9 mouse cellular contexts compared by ENCODE assay signal in genomic region chr5:115358872-115359271, GRCm38 (mm10). TPM values are rescaled to one million over a fixed set of nuclear protein-coding genes. Genes with fewer than 3 reads are reported as not detected.
DNase-seq lines count a peak whose midpoint lies in the region; ATAC-seq and TF ChIP-seq lines count a peak whose summit lies in the region.
"Had no signal": no experiment of that assay in that cellular context is flagged by ENCODE, and none has a peak within 500 bp of the region (broad histone marks: within the 10 kb centered on the region; RNA-seq: fewer than 3 reads in every experiment).

No protein-coding gene starts in this region.

- no peaks in the 10 kb centered on the region for H3K36me3 ChIP-seq in heart, embryonic 10.5 days
- no peaks in the 10 kb centered on the region for H3K36me3 ChIP-seq in kidney, embryonic 16.5 days (ENCODE audit: insufficient read depth, low read length)
- no peaks in the 10 kb centered on the region for H3K36me3 ChIP-seq in liver, embryonic 11.5 days (ENCODE audit: control insufficient read depth, insufficient read depth, low read length)
- H3K36me3 ChIP-seq in neural tube, embryonic 13.5 days = no peaks in the 10 kb centered on the region
- H3K36me3 ChIP-seq in testis, adult 2 months (ENCODE audit: control insufficient read depth, insufficient read depth, low read length) = no peaks in the 10 kb centered on the region

- no peak overlapping the region for H3K4me2 ChIP-seq in kidney, embryonic 16.5 days (replicated peaks; ENCODE audit: low read depth, low read length)
- H3K4me2 ChIP-seq in liver, embryonic 11.5 days = no peak overlapping the region
- no peak overlapping the region for H3K4me2 ChIP-seq in neural tube, embryonic 13.5 days

- H3K9me3 ChIP-seq in heart, embryonic 10.5 days = no peaks in the 10 kb centered on the region
- H3K9me3 ChIP-seq in kidney, embryonic 16.5 days (ENCODE audit: low read length) = no peaks in the 10 kb centered on the region
- H3K9me3 ChIP-seq in liver, embryonic 11.5 days (ENCODE audit: control insufficient read depth, low read length) = no peaks in the 10 kb centered on the region
- no peaks in the 10 kb centered on the region for H3K9me3 ChIP-seq in neural tube, embryonic 13.5 days

- TF ChIP-seq POLR2A in embryonic fibroblast, embryonic 13.5 days (IDR thresholded peaks at IDR 0.05; ENCODE audit: low read depth, low read length) = no peak; the same call in 1 of the 2 replicates
- TF ChIP-seq POLR2A in testis, adult 2 months (IDR thresholded peaks at IDR 0.05; ENCODE audit: control insufficient read depth, low read depth, low read length) = no peak

- 2% methylated on average over 12 of the region's 12 CpGs for WGBS in heart, embryonic 10.5 days
- 3% methylated on average over 12 of the region's 12 CpGs for WGBS in kidney, embryonic 16.5 days
- WGBS in liver, embryonic 11.5 days = 4% methylated on average over 12 of the region's 12 CpGs
- WGBS in neural tube, embryonic 13.5 days = 5% methylated on average over 12 of the region's 12 CpGs

- peak; percentile 88 for ATAC-seq in kidney, embryonic 16.5 days (ENCODE audit: low FRiP score, low TSS enrichment)
- ATAC-seq in liver, embryonic 11.5 days (replicated peaks; ENCODE audit: low FRiP score) = 0 out of 2 replicates have a peak, but pooled peaks have one; percentile 45
- peak; percentile 55; the same call in 1 of the 2 replicates for ATAC-seq in neural tube, embryonic 13.5 days (ENCODE audit: low read depth)

- no peaks in the 10 kb centered on the region for H3K4me1 ChIP-seq in embryonic fibroblast, embryonic 13.5 days (ENCODE audit: control insufficient read depth, insufficient read depth, low read length)
- H3K4me1 ChIP-seq in heart, embryonic 10.5 days = no peaks in the 10 kb centered on the region; the same call in 1 of the 2 replicates
- no peaks in the 10 kb centered on the region for H3K4me1 ChIP-seq in kidney, embryonic 16.5 days (ENCODE audit: insufficient read depth, low read length)
- no peaks in the 10 kb centered on the region; the same call in 1 of the 2 replicates for H3K4me1 ChIP-seq in liver, embryonic 11.5 days (replicated peaks; ENCODE audit: control insufficient read depth, insufficient read depth, low read length)
- H3K4me1 ChIP-seq in neural tube, embryonic 13.5 days (replicated peaks) = peaks cover 6% of the 10 kb centered on the region
- H3K4me1 ChIP-seq in testis, adult 2 months (ENCODE audit: control insufficient read depth, insufficient read depth, low read length) = no peaks in the 10 kb centered on the region; the same call in 1 of the 2 replicates

- H3K4me3 ChIP-seq in embryonic fibroblast, embryonic 13.5 days (ENCODE audit: insufficient read depth, low read length) = no peak overlapping the region
- H3K4me3 ChIP-seq in heart, embryonic 10.5 days = no peak overlapping the region
- H3K4me3 ChIP-seq in kidney, embryonic 16.5 days (ENCODE audit: low read length) = no peak overlapping the region
- no peak overlapping the region for H3K4me3 ChIP-seq in liver, embryonic 11.5 days (ENCODE audit: low read depth, low read length)
- no peak overlapping the region for H3K4me3 ChIP-seq in neural tube, embryonic 13.5 days
- no peak overlapping the region for H3K4me3 ChIP-seq in testis, adult 2 months (ENCODE audit: control insufficient read depth, low read depth, low read length)
- H3K4me3 ChIP-seq: erythroblast, embryonic 14.5 days had no signal

- 0 out of 2 replicates have a peak overlapping the region, but pooled peaks have one; percentile 22 for H3K9ac ChIP-seq in kidney, embryonic 16.5 days (replicated peaks; ENCODE audit: low read length)
- H3K9ac ChIP-seq in liver, embryonic 11.5 days (ENCODE audit: low read depth, low read length) = no peak overlapping the region
- H3K9ac ChIP-seq in neural tube, embryonic 13.5 days = no peak overlapping the region; the same call in 1 of the 2 replicates

- DNase-seq in CD4-positive helper T cell, adult 2 months (ENCODE audit: low read depth, low spot score) = peak; percentile 74
- DNase-seq in adrenal gland, postnatal 36 days = peak; percentile 92
- DNase-seq in heart, embryonic 10.5 days (ENCODE audit: low spot score) = peak; percentile 91
- peak; percentile 81 for DNase-seq in liver, embryonic 11.5 days (ENCODE audit: low spot score)

- H3K27me3 ChIP-seq in heart, embryonic 10.5 days (ENCODE audit: insufficient read depth, poor library complexity, severe bottlenecking) = peaks cover 8% of the 10 kb centered on the region; the same call in 1 of the 2 replicates
- no peaks in the 10 kb centered on the region for H3K27me3 ChIP-seq in kidney, embryonic 16.5 days (ENCODE audit: insufficient read depth, low read length)
- peaks cover 14% of the 10 kb centered on the region for H3K27me3 ChIP-seq in liver, embryonic 11.5 days (replicated peaks; ENCODE audit: control insufficient read depth, insufficient read depth, low read length)
- no peaks in the 10 kb centered on the region for H3K27me3 ChIP-seq in neural tube, embryonic 13.5 days
- no peaks in the 10 kb centered on the region for H3K27me3 ChIP-seq in testis, adult 2 months (ENCODE audit: control insufficient read depth, insufficient read depth, low read length)

- H3K27ac ChIP-seq in embryonic fibroblast, embryonic 13.5 days (ENCODE audit: insufficient read depth, low read length) = no peak overlapping the region
- H3K27ac ChIP-seq in heart, embryonic 10.5 days = peak overlapping the region; percentile 37
- H3K27ac ChIP-seq in kidney, embryonic 16.5 days (ENCODE audit: low read length) = no peak overlapping the region
- no peak overlapping the region for H3K27ac ChIP-seq in liver, embryonic 11.5 days (ENCODE audit: low read depth, low read length)
- H3K27ac ChIP-seq in neural tube, embryonic 13.5 days (replicated peaks) = no peak overlapping the region
- H3K27ac ChIP-seq in testis, adult 2 months (ENCODE audit: control insufficient read depth, insufficient read depth, low read depth, low read length) = peak overlapping the region; percentile 35

- TF ChIP-seq CTCF in embryonic fibroblast, embryonic 13.5 days (IDR thresholded peaks at IDR 0.05; ENCODE audit: borderline replicate concordance, insufficient read depth, low read length) = peak; percentile 82
- peak; percentile 94 for TF ChIP-seq CTCF in testis, adult 2 months (IDR thresholded peaks at IDR 0.05; ENCODE audit: control insufficient read depth, insufficient read depth, insufficient replicate concordance, low read depth, low read length)

RNA-seq across cellular contexts. Expression of gene Cox6a1, which starts 10.1 kb away (rescaled TPM):
- total RNA-seq in adrenal gland, postnatal 36 days (2021) = 1,000 to 10,000 TPM; 1,319 to 1,418 TPM
- 280 and 336 TPM in 2 replicates for polyA plus RNA-seq in embryonic fibroblast, embryonic 13.5 days (2011; ENCODE audit: insufficient read length, low read depth, missing spikeins)
- 1,049 and 1,325 TPM in 2 replicates for polyA plus RNA-seq in heart, embryonic 10.5 days (2016; fragmentation: Nextera tagmentation; extraction: Ambion mirVana)
- 1,046 and 1,071 TPM in 2 replicates for polyA plus RNA-seq in kidney, embryonic 16.5 days (2015; fragmentation: Nextera tagmentation; extraction: Ambion mirVana)
- 792 and 865 TPM in 2 replicates for polyA plus RNA-seq in liver, embryonic 11.5 days (2014; fragmentation: Nextera tagmentation; extraction: Ambion mirVana)
- polyA plus RNA-seq in neural tube, embryonic 13.5 days (2015; fragmentation: Nextera tagmentation; extraction: Ambion mirVana) = 1,130 and 1,174 TPM in 2 replicates
- polyA plus RNA-seq in testis, adult 2 months (2012; rRNA removed) = 619 and 765 TPM in 2 replicates

RNA-seq across cellular contexts. Expression of gene Triap1, which starts 17.8 kb away (rescaled TPM):
- 10 to 100 TPM; 32.4 to 47.5 TPM for total RNA-seq in adrenal gland, postnatal 36 days (2021)
- 20.4 and 20.5 TPM in 2 replicates for polyA plus RNA-seq in embryonic fibroblast, embryonic 13.5 days (2011; ENCODE audit: insufficient read length, low read depth, missing spikeins)
- 40.3 and 46.7 TPM in 2 replicates for polyA plus RNA-seq in heart, embryonic 10.5 days (2016; fragmentation: Nextera tagmentation; extraction: Ambion mirVana)
- polyA plus RNA-seq in kidney, embryonic 16.5 days (2015; fragmentation: Nextera tagmentation; extraction: Ambion mirVana) = 56.3 and 58.5 TPM in 2 replicates
- polyA plus RNA-seq in liver, embryonic 11.5 days (2014; fragmentation: Nextera tagmentation; extraction: Ambion mirVana) = 59.0 and 59.6 TPM in 2 replicates
- polyA plus RNA-seq in neural tube, embryonic 13.5 days (2015; fragmentation: Nextera tagmentation; extraction: Ambion mirVana) = 49.7 and 54.8 TPM in 2 replicates
- 7.6 and 8.0 TPM in 2 replicates for polyA plus RNA-seq in testis, adult 2 months (2012; rRNA removed)

RNA-seq across cellular contexts. Expression of gene Gatc, which starts 17.9 kb away (rescaled TPM):
- 10 to 100 TPM; 17.7 to 21.7 TPM for total RNA-seq in adrenal gland, postnatal 36 days (2021)
- polyA plus RNA-seq in embryonic fibroblast, embryonic 13.5 days (2011; ENCODE audit: insufficient read length, low read depth, missing spikeins) = 13.6 and 18.7 TPM in 2 replicates
- polyA plus RNA-seq in heart, embryonic 10.5 days (2016; fragmentation: Nextera tagmentation; extraction: Ambion mirVana) = 22.8 and 25.8 TPM in 2 replicates
- polyA plus RNA-seq in kidney, embryonic 16.5 days (2015; fragmentation: Nextera tagmentation; extraction: Ambion mirVana) = 25.2 and 32.0 TPM in 2 replicates
- polyA plus RNA-seq in liver, embryonic 11.5 days (2014; fragmentation: Nextera tagmentation; extraction: Ambion mirVana) = 39.3 and 39.4 TPM in 2 replicates
- 36.7 and 41.1 TPM in 2 replicates for polyA plus RNA-seq in neural tube, embryonic 13.5 days (2015; fragmentation: Nextera tagmentation; extraction: Ambion mirVana)
- polyA plus RNA-seq in testis, adult 2 months (2012; rRNA removed) = 11.6 and 16.0 TPM in 2 replicates

RNA-seq across cellular contexts. Expression of gene Srsf9, which starts 31.9 kb away (rescaled TPM):
- total RNA-seq in adrenal gland, postnatal 36 days (2021) = 10 to 100 TPM; 73.7 to 77.0 TPM
- polyA plus RNA-seq in embryonic fibroblast, embryonic 13.5 days (2011; ENCODE audit: insufficient read length, low read depth, missing spikeins) = 90.7 and 96.9 TPM in 2 replicates
- polyA plus RNA-seq in heart, embryonic 10.5 days (2016; fragmentation: Nextera tagmentation; extraction: Ambion mirVana) = 154 and 293 TPM in 2 replicates
- polyA plus RNA-seq in kidney, embryonic 16.5 days (2015; fragmentation: Nextera tagmentation; extraction: Ambion mirVana) = 208 and 258 TPM in 2 replicates
- polyA plus RNA-seq in liver, embryonic 11.5 days (2014; fragmentation: Nextera tagmentation; extraction: Ambion mirVana) = 261 and 275 TPM in 2 replicates
- polyA plus RNA-seq in neural tube, embryonic 13.5 days (2015; fragmentation: Nextera tagmentation; extraction: Ambion mirVana) = 170 and 220 TPM in 2 replicates
- polyA plus RNA-seq in testis, adult 2 months (2012; rRNA removed) = 43.9 and 45.5 TPM in 2 replicates

RNA-seq across cellular contexts. Expression of gene Dynll1, which starts 58.1 kb away (rescaled TPM):
- 100 to 1,000 TPM; 211 to 322 TPM for total RNA-seq in adrenal gland, postnatal 36 days (2021)
- 572 and 612 TPM in 2 replicates for polyA plus RNA-seq in embryonic fibroblast, embryonic 13.5 days (2011; ENCODE audit: insufficient read length, low read depth, missing spikeins)
- polyA plus RNA-seq in heart, embryonic 10.5 days (2016; fragmentation: Nextera tagmentation; extraction: Ambion mirVana) = 1,455 and 1,701 TPM in 2 replicates
- polyA plus RNA-seq in kidney, embryonic 16.5 days (2015; fragmentation: Nextera tagmentation; extraction: Ambion mirVana) = 1,559 and 1,634 TPM in 2 replicates
- 1,214 and 1,307 TPM in 2 replicates for polyA plus RNA-seq in liver, embryonic 11.5 days (2014; fragmentation: Nextera tagmentation; extraction: Ambion mirVana)
- polyA plus RNA-seq in neural tube, embryonic 13.5 days (2015; fragmentation: Nextera tagmentation; extraction: Ambion mirVana) = 1,475 and 1,543 TPM in 2 replicates
- polyA plus RNA-seq in testis, adult 2 months (2012; rRNA removed) = 559 and 571 TPM in 2 replicates

Comparison
In these comparisons a context has a peak if more than half of its experiments do, and no peak if none do; other contexts are left out.
1. H3K27ac ChIP-seq: peak in heart, embryonic 10.5 days (single experiment) and testis, adult 2 months (single experiment); none in embryonic fibroblast, embryonic 13.5 days (single experiment), kidney, embryonic 16.5 days (single experiment), liver, embryonic 11.5 days (single experiment) and neural tube, embryonic 13.5 days (single experiment).
2. Peak in every context shown above with its lines, with median percentiles within 50 percentile points of each other: DNase-seq and ATAC-seq.